Mouse (Mus musculus) CD8-positive naive resting alpha-beta T cell, adult 57 days (primary cell): ENCODE results near the gene Erp27. TPM values are rescaled to one million over a fixed set of nuclear protein-coding genes. Genes with fewer than 3 reads are reported as not detected.

Source experiments
- total RNA-seq: library from RNA; stranded (reverse); gene quantifications from one replicate; pipeline ENCODE4 v1.2.4, GENCODE M21; 2023

The Erp27 gene
- total RNA-seq: 10.0 TPM

DNA sequence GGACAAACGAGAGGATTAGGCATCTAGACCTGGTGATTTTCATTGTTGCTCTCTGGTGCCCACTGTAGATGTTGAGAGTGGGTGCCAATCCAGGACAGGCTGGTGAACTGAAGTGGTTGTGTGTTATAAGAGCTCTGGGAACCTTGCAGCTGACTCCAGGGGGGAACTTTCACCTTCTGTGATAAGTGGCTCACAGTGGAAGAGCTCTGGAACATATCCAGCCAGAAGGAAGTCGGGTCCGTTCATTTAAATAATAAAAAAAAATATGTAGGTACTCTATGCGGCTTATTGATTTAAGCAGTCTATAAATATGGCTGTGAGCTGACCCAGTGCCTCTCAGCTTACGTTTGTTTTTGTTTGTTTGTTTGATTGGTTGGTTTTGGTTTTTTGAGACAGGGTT, at the start of gene Erp27:
Gene Erp27 (minus strand): TSS at position 101 of the 400 bp plus-strand sequence.

DNA sequence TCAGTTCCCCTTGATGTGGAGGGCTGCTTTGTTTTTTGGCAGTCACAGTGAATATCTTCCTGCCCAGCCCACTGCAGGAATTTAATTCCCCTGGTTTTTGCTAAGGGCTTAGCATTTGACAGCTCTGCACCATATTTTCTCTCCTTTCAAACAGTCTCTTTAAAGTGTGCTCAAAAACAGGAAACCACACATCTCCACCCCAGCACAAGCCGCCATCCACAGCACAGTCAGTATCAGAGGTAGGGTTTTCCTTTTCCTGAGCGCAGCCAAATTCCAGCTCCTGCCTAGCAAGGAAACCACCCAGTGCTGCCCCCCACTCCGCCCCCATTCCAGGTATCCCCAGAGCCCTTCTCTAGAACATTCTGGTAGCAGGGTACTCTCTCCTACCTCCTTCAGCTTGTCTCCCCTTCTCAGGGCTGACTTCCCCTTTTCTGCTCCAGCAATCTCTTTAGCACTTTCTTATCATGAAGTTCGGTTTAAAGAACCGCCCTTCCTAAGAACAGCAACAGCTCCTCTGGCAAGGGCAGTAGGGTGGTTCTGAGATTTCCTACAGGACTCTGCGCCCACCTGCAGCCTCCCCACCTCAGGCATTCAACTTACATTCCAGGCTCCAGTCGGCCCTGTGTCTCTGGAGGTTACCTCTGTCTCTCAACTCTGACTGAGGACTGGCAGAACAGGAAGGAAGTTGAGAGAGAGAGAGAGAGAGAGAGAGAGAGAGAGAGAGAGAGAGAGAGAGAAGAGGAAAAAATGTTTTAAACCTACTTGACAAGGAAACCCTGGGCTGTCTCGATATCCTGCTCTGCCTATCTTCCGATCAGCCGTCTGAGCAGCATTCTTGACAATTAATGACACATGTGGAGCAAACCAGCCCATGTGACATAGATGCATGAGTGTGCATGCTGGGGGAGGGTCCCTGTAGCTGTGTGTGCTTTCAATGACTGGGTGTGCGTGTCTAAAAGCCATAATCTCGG, 19.4 kb upstream of the Erp27 start, which contains the start of gene Arhgdib:
Gene Arhgdib (minus strand): TSS at position 849 of the 971 bp plus-strand sequence.

DNA sequence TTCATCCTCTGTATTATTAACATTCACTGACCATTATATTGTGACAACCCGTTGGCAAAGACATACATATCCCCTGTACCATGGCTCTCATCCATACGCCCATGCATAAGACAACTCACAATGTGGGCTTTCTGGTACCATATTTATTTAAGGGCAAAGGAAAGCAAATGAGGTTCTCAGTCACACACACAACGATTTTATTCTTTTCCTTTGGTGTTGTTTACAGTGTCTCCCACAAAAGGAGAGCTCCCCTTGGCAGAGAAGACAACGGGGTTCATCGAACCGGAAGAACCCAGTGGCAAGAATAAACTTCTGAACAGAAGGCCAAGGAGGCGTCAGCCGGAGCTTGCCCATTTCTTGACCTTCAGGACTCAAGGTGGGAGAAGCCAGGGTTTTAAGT, 1.6 kb upstream of the Erp27 start, which contains the start of gene Pde6h:
Gene Pde6h (plus strand): TSS at position 301 of the 400 bp plus-strand sequence.

DNA sequence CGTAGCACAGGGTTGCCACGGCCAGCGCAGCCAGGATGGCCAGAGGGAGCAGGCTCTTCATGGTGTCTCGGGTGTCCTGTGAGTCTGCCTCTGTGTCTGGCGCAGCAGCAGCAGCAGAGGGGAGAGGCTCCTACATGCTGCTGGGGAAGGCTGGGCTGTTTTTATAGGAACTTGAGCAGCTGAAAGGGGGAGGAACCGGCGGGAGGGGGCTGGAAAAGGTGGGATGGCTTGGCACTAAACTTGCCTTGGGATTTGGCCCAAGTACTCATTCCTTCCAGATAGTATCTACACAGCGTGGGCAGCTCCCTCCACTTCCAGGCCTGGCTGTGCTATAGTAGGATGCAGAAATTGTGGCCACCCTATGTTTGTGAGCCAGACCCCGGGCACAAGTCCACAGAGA, 46.3 kb downstream of the Erp27 start, which contains the start of gene Mgp:
Gene Mgp (minus strand): TSS at position 154 of the 400 bp plus-strand sequence.

Other genes starting within 250 kb of the Erp27 start
- gene Gucy2c, start 140.4 kb downstream of the Erp27 start, total RNA-seq: not detected
- 25.4 TPM for gene Hist4h4, start 117.8 kb downstream of the Erp27 start, total RNA-seq
- gene H2afj, start 113.9 kb downstream of the Erp27 start, total RNA-seq: 70.5 TPM
- 5.0 TPM for gene BC049715, start 94.6 kb downstream of the Erp27 start, total RNA-seq
- gene Wbp11, start 93.9 kb downstream of the Erp27 start, total RNA-seq: 182 TPM
- gene Smco3, start 86.7 kb downstream of the Erp27 start, total RNA-seq: not detected
- 9.0 TPM for gene Art4, start 64.4 kb downstream of the Erp27 start, total RNA-seq
- not detected for gene Mgp, start 46.4 kb downstream of the Erp27 start, total RNA-seq
- not detected for gene Pde6h, start 1.7 kb upstream of the Erp27 start, total RNA-seq
- gene Arhgdib, start 19.7 kb upstream of the Erp27 start, total RNA-seq: 975 TPM
- gene Rerg, start 248.3 kb upstream of the Erp27 start, total RNA-seq: not detected